Mouse (Mus musculus) mesoderm, embryonic 11.5 days (tissue): Measurements from ENCODE around the gene Gipr.
A peak's percentile ranks its signal among the peaks of the same experiment; 100 is the strongest.
"Not testable (repeated sequence)": the region's sequence is repeated elsewhere in the genome, so short reads cannot be mapped to it uniquely, and the experiment has no call there.

ENCODE experiments used
- DNase-seq: peaks from one replicate; pipeline ENCODE4 v3.0.0-alpha.2; 2012; ENCODE audit warnings: low read depth, low spot score

The Gipr gene

GRCm38 (mm10) chr7:19178443-19179092 is 12.6 kb upstream of the Gipr start:
- peak; percentile 80 for DNase-seq

GRCm38 (mm10) chr7:19178035-19178434 is 12.1 kb upstream of the Gipr start:
- no peak for DNase-seq

- no peak for DNase-seq
These were observed 11.3 kb upstream of the Gipr start for GRCm38 (mm10) chr7:19177216-19177615.

- DNase-seq: no peak
These were observed 10.6 kb upstream of the Gipr start for GRCm38 (mm10) chr7:19176516-19176947.

- DNase-seq: peak; percentile 73
These were observed 10.0 kb upstream of the Gipr start, which contains the start of gene Eml2 for GRCm38 (mm10) chr7:19175708-19176515. TSS of gene Eml2 (plus strand) at chr7:19176421.

GRCm38 (mm10) chr7:19172874-19173273 is 6.9 kb upstream of the Gipr start:
- peak; percentile 88 for DNase-seq

GRCm38 (mm10) chr7:19171831-19172230 is 5.9 kb upstream of the Gipr start:
- no peak for DNase-seq

GRCm38 (mm10) chr7:19170142-19170541 is 4.2 kb upstream of the Gipr start:
- no peak for DNase-seq

GRCm38 (mm10) chr7:19169506-19169905 is 3.6 kb upstream of the Gipr start:
- DNase-seq: no peak

- DNase-seq: no peak
These were observed 1.1 kb upstream of the Gipr start for GRCm38 (mm10) chr7:19166990-19167389.

GRCm38 (mm10) chr7:19164978-19165377 is 949 bp downstream of the Gipr start:
- no peak for DNase-seq

- DNase-seq: no peak
These were observed 1.7 kb downstream of the Gipr start for GRCm38 (mm10) chr7:19164189-19164588.

GRCm38 (mm10) chr7:19163752-19164151 is 2.2 kb downstream of the Gipr start:
- DNase-seq: no peak

- DNase-seq: no peak
These were observed 3.0 kb downstream of the Gipr start for GRCm38 (mm10) chr7:19162928-19163327.

- DNase-seq: no peak
These were observed 5.8 kb downstream of the Gipr start for GRCm38 (mm10) chr7:19160115-19160514.

- DNase-seq: no peak
These were observed 6.5 kb downstream of the Gipr start for GRCm38 (mm10) chr7:19159411-19159810.

- no peak for DNase-seq
These were observed 7.3 kb downstream of the Gipr start for GRCm38 (mm10) chr7:19158601-19159000.

GRCm38 (mm10) chr7:19157160-19157800 is 8.6 kb downstream of the Gipr start:
- peak; percentile 86 for DNase-seq

GRCm38 (mm10) chr7:19155825-19156475 is 10.0 kb downstream of the Gipr start:
- no peak for DNase-seq

- DNase-seq: no peak
These were observed 11.1 kb downstream of the Gipr start for GRCm38 (mm10) chr7:19154796-19155195.

- DNase-seq: not testable (repeated sequence)
These were observed 14.8 kb downstream of the Gipr start for GRCm38 (mm10) chr7:19151121-19151520.

GRCm38 (mm10) chr7:19149626-19150025 is 16.3 kb downstream of the Gipr start, which contains the start of gene Snrpd2:
TSS of gene Snrpd2 (plus strand) at chr7:19149722.
- peak; percentile 97 for DNase-seq
